Mouse (Mus musculus) intestine, embryonic 15.5 days (tissue): ENCODE results near the gene Supt4a. TPM values are rescaled to one million over a fixed set of nuclear protein-coding genes. Genes with fewer than 3 reads are reported as not detected.

Source experiments
- ATAC-seq: fragments of 200-750 bp; cut with Nextera tagmentation; 2 replicates; pipeline ENCODE4 v1.8.0; 2017; ENCODE audit warnings: moderate TSS enrichment, moderate library complexity
- H3K27ac ChIP-seq: fragments of 300-500 bp; sonication (generic); 2 replicates; pipeline ENCODE4 v1.5.1; 2015; ENCODE audit warnings: mild to moderate bottlenecking, inconsistent platforms
- H3K27me3 ChIP-seq: fragments of 300-500 bp; sonication (generic); replicated peaks from 2 replicates; pipeline ENCODE4 v1.6.1; 2015; ENCODE audit warnings: inconsistent platforms
- H3K36me3 ChIP-seq: fragments of 300-500 bp; sonication (generic); 2 replicates; pipeline ENCODE4 v1.6.1; 2015; ENCODE audit warnings: inconsistent platforms
- H3K4me1 ChIP-seq: fragments of 300-500 bp; sonication (generic); replicated peaks from 2 replicates; pipeline ENCODE4 v1.6.1; 2015; ENCODE audit warnings: inconsistent platforms
- H3K4me2 ChIP-seq: fragments of 300-500 bp; sonication (generic); replicated peaks from 2 replicates; pipeline ENCODE4 v1.6.1; 2015; ENCODE audit warnings: mild to moderate bottlenecking, inconsistent platforms
- H3K4me3 ChIP-seq: fragments of 300-500 bp; sonication (generic); replicated peaks from 2 replicates; pipeline ENCODE4 v1.5.1; 2015; ENCODE audit warnings: inconsistent platforms
- H3K9ac ChIP-seq: fragments of 300-500 bp; sonication (generic); 2 replicates; pipeline ENCODE4 v1.6.1; 2015; ENCODE audit warnings: inconsistent platforms
- H3K9me3 ChIP-seq: fragments of 300-500 bp; sonication (generic); 2 replicates; pipeline ENCODE4 v1.6.1; 2016; ENCODE audit warnings: inconsistent platforms
- WGBS: fragments of 180-500 bp; shearing (Covaris S2); methylation state at CpG from one replicate; pipeline ENCODE4 v1.1.7; 2015; 5-methylcytosine and 5-hydroxymethylcytosine counted together
- polyA plus RNA-seq: library from polyadenylated mRNA; unstranded; fragments of >200 nt; fragmentation: Nextera tagmentation; extraction: Ambion mirVana; gene quantifications from 2 replicates; pipeline ENCODE4 v1.2.1, GENCODE M21; 2015

The Supt4a gene
- polyA plus RNA-seq, 1 experiment from 2014 or later = 117 TPM

GRCm38 (mm10) chr11:87727471-87727870, 9.9 kb upstream of the Supt4a start:
- Histone ChIP-seq H3K27ac (no peak overlapping the region), H3K4me3 (no peak overlapping the region), H3K9me3 (no peaks in the 10 kb centered on the region), H3K27me3 (no peaks in the 10 kb centered on the region), H3K4me2 (no peak overlapping the region), H3K9ac (no peak overlapping the region), H3K36me3 (no peaks in the 10 kb centered on the region), H3K4me1 (peaks cover 19% of the 10 kb centered on the region)
- no peak for ATAC-seq
- WGBS = 63% methylated on average over 4 of the region's 4 CpGs

DNA sequence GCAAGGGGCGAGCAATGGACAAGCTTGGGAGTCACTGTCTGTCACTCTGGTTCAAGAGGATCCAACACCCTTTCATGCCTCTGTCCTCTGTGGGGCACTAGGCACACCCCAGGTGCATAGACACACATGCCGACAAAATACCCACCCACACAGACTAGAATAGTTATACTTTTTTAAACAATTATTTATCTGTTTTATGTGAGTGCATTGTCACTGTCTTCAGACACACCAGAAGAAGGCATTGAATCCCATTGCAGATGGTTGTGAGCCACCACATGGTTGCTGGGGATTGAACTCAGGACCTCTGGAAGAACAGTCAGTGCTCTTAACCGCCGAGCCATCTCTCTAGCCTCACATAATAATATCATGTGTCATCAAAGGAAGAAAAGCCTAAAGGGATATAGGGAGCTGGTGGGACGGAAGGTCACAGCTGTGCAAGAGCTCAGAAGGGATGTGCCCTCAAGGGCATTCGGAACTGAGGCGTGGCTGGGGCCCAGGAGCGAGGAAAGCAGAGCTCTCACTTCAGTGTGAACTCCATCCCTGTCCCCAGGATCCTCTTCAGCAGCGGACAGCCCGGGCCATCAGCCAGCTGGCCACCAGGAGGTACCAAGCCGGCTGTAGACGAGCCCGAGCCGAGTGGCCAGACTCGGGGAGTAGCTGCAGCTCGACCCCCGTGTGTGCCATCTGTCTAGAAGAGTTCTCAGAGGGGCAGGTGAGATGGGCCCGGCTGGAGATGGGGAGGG, 8.3 kb upstream of the Supt4a start:
- ATAC-seq = no peak

DNA sequence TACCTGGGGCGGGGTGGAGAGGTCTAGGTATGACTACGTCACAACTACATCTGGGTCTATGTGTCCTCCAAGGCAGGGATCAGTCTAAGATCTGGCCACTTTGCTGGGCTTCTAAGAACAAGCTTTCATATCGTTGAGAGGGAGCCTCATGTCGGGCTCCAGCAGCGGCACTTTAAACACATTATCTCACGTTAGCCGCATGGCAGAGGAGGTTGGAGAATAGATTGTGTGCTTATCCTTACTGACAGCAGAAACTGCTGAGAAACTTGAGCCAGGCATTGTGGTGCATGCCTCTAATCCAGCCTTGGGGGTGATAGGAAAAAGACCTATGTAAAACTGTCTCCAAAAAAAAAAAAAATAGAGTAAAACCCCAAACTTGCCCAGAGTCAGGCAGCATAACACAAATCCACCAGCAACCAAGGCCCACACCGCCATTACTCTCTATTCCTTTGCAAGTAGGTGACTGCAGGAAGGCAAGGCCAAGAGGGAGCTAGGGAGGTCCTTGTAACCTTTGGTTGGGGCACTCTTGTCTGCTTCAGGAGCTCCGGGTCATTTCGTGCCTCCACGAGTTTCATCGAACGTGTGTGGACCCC, 7.7 kb upstream of the Supt4a start:
- WGBS = 80% methylated on average over 13 of the region's 13 CpGs
- ATAC-seq = no peak

More for the DNA sequence above, 8.3 kb upstream of the Supt4a start:
- Histone ChIP-seq H3K9me3 (no peaks in the 10 kb centered on the region), H3K4me2 (no peak overlapping the region), H3K4me1 (peaks cover 19% of the 10 kb centered on the region), H3K27ac (no peak overlapping the region), H3K9ac (no peak overlapping the region), H3K4me3 (no peak overlapping the region), H3K36me3 (no peaks in the 10 kb centered on the region), H3K27me3 (no peaks in the 10 kb centered on the region)
- 53% methylated on average over 18 of the region's 18 CpGs for WGBS

DNA sequence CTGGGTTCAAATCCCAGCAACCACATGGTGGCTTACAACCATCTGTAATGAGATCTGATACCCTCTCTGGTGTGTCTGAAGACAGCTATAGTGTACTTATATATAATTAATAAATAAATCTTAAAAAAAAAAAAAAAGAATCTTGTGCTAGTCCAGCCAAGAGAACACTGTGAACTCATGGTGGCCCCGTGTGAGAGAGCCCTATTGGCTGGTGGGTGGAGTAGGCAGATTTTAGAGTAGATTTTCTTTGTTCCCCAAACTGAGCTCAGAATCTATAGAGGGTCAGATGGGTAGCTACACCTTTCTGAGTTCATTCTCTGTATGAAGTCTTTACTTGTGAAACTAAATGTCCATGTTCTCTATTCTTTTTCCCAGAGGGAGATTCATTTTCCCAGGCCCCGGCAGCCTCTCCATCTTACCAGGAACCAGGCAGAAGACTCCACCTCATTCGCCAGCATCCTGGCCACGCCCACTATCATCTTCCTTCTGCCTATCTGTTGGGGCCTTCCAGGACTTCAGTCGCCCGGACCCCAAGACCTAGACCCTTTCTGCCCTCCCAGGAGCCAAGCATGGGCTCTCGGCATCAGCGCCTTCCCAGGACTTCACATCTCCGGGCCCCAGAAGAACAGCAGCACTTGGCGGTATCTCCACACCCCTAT, 6.6 kb upstream of the Supt4a start:
- Histone ChIP-seq H3K4me1 (peaks cover 11% of the 10 kb centered on the region), H3K9me3 (no peaks in the 10 kb centered on the region), H3K36me3 (no peaks in the 10 kb centered on the region), H3K27ac (no peak overlapping the region), H3K4me2 (no peak overlapping the region), H3K27me3 (no peaks in the 10 kb centered on the region), H3K4me3 (no peak overlapping the region), H3K9ac (no peak overlapping the region)
- WGBS = 79% methylated on average over 10 of the region's 10 CpGs
- ATAC-seq = no peak

More for the DNA sequence above, 7.7 kb upstream of the Supt4a start:
- no peak overlapping the region for H3K4me2 ChIP-seq
- no peak overlapping the region for H3K4me3 ChIP-seq
- H3K9me3 ChIP-seq = no peaks in the 10 kb centered on the region
- H3K27ac ChIP-seq = no peak overlapping the region
- H3K36me3 ChIP-seq = no peaks in the 10 kb centered on the region
- H3K4me1 ChIP-seq = peaks cover 19% of the 10 kb centered on the region
- H3K27me3 ChIP-seq = no peaks in the 10 kb centered on the region
- H3K9ac ChIP-seq = no peak overlapping the region

DNA sequence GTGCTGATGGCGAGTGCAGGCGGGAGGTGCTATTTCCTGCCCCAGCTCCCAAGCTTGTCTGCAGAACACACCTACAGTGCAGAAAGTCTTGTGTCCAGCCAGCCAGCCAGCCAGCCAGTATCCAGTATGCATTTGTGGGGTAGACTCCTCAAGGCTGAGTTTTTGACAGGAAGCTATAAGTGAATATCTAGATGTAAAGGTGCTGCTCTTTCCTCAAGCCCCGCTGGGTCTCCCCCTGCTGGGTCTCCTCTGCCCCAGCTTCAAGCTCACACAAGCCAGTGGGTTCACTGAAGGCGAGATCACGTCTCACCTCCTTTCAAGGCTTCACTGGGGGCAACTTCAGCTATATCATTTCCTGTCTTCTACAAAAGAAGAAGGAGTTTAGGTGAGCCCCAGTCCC, 3.0 kb upstream of the Supt4a start:
- H3K27me3 ChIP-seq = no peaks in the 10 kb centered on the region
- H3K36me3 ChIP-seq = no peaks in the 10 kb centered on the region
- no peaks in the 10 kb centered on the region for H3K9me3 ChIP-seq
- 0 out of 2 replicates have a peak overlapping the region, but pooled peaks have one; percentile 10 for H3K9ac ChIP-seq
- no peak overlapping the region for H3K4me3 ChIP-seq
- ATAC-seq = no peak
- WGBS = 61% methylated on average over 5 of the region's 5 CpGs
- H3K4me2 ChIP-seq = 0 out of 2 replicates have a peak overlapping the region, but pooled peaks have one; percentile 22
- peaks cover 14% of the 10 kb centered on the region for H3K4me1 ChIP-seq
- H3K27ac ChIP-seq = no peak overlapping the region

DNA sequence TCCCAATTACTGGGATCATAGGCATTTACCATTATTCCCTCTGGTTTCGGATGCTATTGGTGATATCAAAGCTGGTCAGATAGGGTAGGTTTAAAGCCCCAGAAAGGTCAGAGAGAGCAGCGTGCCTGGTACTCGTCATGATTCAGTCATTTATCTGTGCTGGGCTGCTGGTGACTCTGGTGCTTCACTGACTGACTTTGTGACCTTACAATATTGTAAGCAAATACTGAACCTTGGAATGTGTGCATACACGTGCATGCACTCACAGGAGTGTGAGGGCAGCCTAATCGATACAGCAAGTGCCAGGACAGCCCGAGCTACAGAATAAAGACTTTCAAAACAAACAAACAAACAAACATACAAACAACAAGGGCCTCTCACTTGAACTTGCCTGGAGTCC, 1.7 kb upstream of the Supt4a start:
- Histone ChIP-seq H3K4me1 (peaks cover 14% of the 10 kb centered on the region), H3K9ac (no peak overlapping the region), H3K4me2 (0 out of 2 replicates have a peak overlapping the region, but pooled peaks have one; percentile 78), H3K36me3 (0 out of 2 replicates have a peak, but pooled peaks cover 9% of the 10 kb centered on the region), H3K9me3 (no peaks in the 10 kb centered on the region), H3K27ac (0 out of 2 replicates have a peak overlapping the region, but pooled peaks have one; percentile 80), H3K27me3 (no peaks in the 10 kb centered on the region), H3K4me3 (no peak overlapping the region)
- 53% methylated on average over 6 of the region's 6 CpGs for WGBS
- no peak for ATAC-seq

- Histone ChIP-seq H3K4me3 (peak overlapping the region; percentile 84), H3K9me3 (no peaks in the 10 kb centered on the region), H3K27me3 (no peaks in the 10 kb centered on the region), H3K36me3 (0 out of 2 replicates have a peak, but pooled peaks cover 9% of the 10 kb centered on the region), H3K4me1 (peaks cover 14% of the 10 kb centered on the region), H3K27ac (peak overlapping the region; percentile 80), H3K9ac (peak overlapping the region; percentile 48), H3K4me2 (peak overlapping the region; percentile 78)
- WGBS = 1% methylated on average over 31 of the region's 31 CpGs
- peak; percentile 84 for ATAC-seq
Observed at GRCm38 (mm10) chr11:87736647-87737134, 661 bp upstream of the Supt4a start.

GRCm38 (mm10) chr11:87743691-87744090, 6.3 kb downstream of the Supt4a start:
- Histone ChIP-seq H3K27ac (no peak overlapping the region), H3K4me3 (no peak overlapping the region), H3K4me1 (no peaks in the 10 kb centered on the region), H3K27me3 (no peaks in the 10 kb centered on the region), H3K9ac (no peak overlapping the region), H3K9me3 (no peaks in the 10 kb centered on the region), H3K4me2 (no peak overlapping the region), H3K36me3 (peaks cover 25% of the 10 kb centered on the region)
- WGBS = 94% methylated on average over 3 of the region's 3 CpGs
- no peak for ATAC-seq

DNA sequence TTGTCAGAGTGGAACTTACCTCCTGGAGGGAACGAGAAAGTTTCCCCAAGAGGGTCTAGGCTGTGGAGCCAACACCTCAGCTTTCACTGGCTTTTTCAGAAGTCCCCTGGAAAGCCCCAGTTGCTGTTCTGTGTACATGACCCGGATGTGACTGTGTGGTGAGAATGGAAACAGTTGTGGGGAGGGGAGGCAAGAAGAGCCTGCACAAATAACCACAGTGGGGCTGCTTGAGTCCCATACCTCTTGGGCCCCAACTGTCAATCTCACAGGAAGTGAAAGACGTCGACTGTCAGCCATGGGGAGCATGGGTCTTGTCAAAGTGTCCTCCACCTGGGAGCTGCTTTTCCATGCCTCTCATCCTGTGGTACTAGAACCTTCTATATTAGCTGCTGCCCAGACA, 7.6 kb downstream of the Supt4a start:
- Histone ChIP-seq H3K27ac (no peak overlapping the region), H3K4me1 (0 out of 2 replicates have a peak, but pooled peaks cover 3% of the 10 kb centered on the region), H3K9me3 (no peaks in the 10 kb centered on the region), H3K4me3 (no peak overlapping the region), H3K9ac (no peak overlapping the region), H3K27me3 (no peaks in the 10 kb centered on the region), H3K36me3 (peaks cover 22% of the 10 kb centered on the region), H3K4me2 (no peak overlapping the region)
- 76% methylated on average over 4 of the region's 4 CpGs for whole genome bisulfite sequencing
- ATAC-seq = no peak

DNA sequence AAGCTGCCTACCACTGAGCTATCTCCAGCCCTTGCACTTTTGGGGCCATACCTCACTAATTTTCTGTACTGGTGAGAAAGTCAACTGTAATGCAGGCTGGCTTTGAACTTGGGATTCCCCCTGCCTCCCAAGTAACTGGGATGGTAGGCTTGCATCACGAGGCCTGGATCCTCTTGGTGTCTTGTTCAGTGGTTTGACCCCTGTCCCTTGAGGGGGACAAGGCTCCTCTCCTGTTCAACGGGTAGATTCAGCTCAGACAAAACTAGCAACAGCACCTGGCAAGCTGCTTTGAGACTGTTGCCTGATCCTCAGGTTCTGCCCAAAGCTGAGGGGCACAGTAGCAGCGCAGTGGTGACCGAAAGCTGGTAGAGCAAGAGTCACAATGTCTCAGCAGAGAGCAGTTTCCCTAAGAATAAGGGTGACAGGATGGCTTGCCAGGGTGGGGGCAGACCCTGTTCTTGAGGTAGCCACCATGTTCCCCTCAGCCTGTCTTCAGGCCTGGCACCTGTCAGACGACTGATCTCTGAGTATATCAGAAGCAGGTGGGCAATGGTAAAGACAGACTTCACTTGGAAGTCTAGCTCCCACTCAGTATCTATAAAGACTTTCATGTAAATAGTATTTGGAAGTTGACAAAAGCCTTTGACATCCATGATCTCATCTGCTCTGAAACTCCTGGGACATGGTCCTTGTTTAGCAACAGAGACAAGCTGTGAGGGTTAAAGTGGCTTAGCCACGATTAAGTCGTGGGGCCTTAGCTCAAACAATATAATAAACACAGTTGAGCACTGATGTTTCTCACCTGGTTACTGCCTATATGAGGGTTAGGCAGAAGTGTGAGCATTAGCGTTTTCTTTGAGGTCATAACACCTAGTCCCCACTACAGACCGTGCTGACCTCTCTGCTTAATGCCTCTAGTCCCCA, 8.5 kb downstream of the Supt4a start:
- Histone ChIP-seq H3K4me2 (no peak overlapping the region), H3K36me3 (peaks cover 17% of the 10 kb centered on the region), H3K9me3 (no peaks in the 10 kb centered on the region), H3K9ac (no peak overlapping the region), H3K27ac (no peak overlapping the region), H3K4me3 (no peak overlapping the region), H3K27me3 (no peaks in the 10 kb centered on the region), H3K4me1 (0 out of 2 replicates have a peak, but pooled peaks cover 3% of the 10 kb centered on the region)
- no peak for ATAC-seq
- 68% methylated on average over 9 of the region's 9 CpGs for WGBS

GRCm38 (mm10) chr11:87747312-87747711, 10.0 kb downstream of the Supt4a start:
- Histone ChIP-seq H3K4me1 (0 out of 2 replicates have a peak, but pooled peaks cover 3% of the 10 kb centered on the region), H3K27ac (no peak overlapping the region), H3K4me3 (no peak overlapping the region), H3K27me3 (no peaks in the 10 kb centered on the region), H3K9ac (no peak overlapping the region), H3K9me3 (no peaks in the 10 kb centered on the region), H3K36me3 (peaks cover 12% of the 10 kb centered on the region), H3K4me2 (no peak overlapping the region)
- no peak for ATAC-seq
- 85% methylated on average over 5 of the region's 5 CpGs for whole genome bisulfite sequencing
